Mouse (Mus musculus): ENCODE results near the gene Itga7.

The Itga7 gene

DNA sequence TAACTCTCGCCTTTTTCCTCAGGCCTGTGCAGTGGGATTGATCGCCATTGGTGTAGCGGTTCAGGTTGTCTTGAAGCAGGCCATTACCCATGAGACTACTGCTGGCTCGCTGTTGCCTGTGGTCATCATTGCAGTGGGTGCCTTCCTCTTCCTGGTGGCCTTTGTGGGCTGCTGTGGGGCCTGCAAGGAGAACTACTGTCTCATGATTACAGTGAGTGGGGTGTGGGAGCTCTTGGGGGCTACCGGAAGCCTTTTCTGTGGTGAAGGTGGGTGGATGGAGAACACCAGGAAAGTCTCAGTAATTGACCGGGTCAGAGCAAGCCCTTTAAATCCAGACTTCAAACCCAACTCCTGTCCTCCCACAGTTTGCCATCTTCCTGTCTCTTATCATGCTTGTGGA is 22.2 kb upstream of the Itga7 start:
- WGBS: 80% methylated on average over 6 of the region's 6 CpGs

DNA sequence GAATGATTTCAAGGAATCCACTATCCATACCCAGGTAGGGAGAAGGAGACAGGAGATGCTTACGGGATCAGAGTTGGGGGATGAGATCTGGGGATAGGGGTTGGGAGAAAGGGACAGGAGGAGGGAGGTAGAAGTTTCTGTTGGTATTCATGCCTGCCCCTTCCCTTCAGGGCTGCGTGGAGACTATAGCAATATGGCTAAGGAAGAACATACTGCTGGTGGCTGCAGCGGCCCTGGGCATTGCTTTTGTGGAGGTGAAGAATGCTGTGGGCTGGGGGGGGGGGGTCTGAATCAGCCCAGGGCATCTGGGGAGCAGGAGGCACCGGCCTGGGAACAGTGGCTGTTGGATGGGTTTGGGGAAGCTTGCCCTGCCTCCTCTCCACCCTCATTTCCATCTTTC is 21.4 kb upstream of the Itga7 start:
- 69% methylated on average over 4 of the region's 4 CpGs for WGBS

DNA sequence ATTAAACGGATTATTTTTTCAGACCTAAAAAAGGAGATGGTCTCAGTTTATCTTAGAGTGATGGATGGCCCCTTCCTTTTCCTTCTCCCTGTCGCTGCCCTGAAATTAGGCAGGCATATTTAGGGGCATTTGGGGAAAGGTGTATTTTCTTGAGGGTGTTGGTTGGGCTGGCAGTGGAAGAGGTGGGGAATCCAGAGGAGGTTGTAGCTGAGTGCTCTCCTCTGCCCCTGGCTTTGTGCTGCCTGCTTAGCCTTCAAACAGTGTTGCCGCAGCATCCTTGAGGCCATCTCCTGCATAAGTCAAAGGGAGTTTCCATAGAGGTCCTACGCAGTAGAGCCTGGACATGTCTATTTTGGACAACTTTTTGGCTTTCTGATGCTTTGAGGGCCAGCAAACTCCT is 20.8 kb upstream of the Itga7 start:
- WGBS: 76% methylated on average over 4 of the region's 4 CpGs

DNA sequence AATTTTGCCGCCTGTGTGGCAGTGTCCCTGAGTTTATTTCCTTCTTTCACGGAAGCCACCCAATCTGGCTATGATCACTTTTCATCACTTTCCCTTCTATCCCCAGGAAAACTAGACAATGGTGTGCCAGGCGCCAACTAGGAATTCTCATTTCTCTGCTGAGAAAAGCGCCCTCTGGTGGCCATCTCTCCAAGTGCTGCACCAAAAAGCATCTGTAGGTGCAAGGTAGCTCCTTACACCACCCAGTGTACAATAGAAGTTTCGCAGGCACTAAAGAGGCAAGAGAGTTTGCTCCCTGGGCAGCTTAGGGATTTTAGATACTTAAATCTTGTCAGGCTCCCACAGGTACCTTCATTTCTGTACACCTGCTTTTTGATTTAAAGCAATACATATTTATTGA is 20.4 kb upstream of the Itga7 start:
- WGBS: 9% methylated on average over 5 of the region's 5 CpGs

DNA sequence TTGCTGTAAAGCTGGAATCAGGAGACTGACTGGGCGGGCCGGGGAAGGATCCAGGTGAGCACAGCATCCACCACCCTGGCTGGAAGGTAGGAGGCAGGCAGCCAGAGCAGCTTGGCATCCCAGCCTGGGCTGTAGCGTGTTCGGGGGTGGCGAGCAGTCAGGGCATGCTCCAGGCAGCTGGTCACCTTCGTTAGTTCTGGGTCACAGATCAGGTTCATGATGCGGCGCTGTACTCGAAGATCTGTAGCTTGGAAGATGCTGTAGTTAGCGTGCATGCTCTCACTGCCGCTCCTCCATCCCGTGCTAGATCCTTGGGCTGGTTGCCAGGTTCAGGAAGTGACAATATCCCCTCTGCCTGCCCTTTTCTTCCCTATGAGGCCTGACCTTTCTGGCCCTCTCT is 19.9 kb upstream of the Itga7 start:
- WGBS: 77% methylated on average over 12 of the region's 12 CpGs

- 91% methylated on average over 2 of the region's 2 CpGs for WGBS
Observed at GRCm38 (mm10) chr10:128915550-128915949, 18.1 kb upstream of the Itga7 start.

DNA sequence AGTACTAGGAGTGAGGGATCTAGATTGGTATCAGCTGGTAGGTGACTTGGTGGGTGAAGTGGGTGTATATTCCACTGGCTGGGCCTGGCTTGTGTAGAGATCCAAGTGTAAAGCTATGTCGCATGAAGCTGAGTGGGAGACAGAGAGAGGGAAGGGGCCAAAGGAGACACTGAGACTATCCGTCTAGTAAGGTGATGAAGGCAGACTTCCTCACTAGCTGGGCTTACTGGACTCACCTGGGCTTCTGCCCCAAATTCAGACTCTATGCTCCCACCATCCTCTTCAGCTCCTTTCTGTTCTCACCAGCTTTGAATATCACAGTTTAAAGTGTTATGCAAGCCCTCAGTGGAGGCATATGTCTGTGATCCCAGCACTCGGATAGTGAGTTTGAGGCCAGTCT is 17.0 kb upstream of the Itga7 start:
- WGBS: 80% methylated on average over 3 of the region's 3 CpGs

DNA sequence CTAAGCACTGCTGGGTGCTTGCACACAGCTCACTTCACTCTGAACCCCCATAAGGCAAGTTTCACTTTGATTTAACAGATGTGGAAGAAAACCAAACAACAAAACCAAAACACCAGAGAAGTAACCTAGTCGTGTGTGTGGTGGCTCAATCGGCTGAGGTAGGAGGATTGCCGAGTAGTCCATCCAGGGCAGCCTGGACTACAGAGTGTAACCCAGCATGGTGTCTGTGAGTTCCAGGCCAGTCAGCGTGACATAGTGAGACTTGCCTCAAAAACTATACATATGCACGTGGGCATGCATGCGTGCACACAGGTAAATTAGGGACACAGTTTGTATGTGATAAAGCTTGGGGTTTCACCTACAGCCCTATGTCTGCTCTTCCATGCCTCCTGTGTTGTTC is 16.2 kb upstream of the Itga7 start:
- WGBS: 88% methylated on average over 6 of the region's 6 CpGs

DNA sequence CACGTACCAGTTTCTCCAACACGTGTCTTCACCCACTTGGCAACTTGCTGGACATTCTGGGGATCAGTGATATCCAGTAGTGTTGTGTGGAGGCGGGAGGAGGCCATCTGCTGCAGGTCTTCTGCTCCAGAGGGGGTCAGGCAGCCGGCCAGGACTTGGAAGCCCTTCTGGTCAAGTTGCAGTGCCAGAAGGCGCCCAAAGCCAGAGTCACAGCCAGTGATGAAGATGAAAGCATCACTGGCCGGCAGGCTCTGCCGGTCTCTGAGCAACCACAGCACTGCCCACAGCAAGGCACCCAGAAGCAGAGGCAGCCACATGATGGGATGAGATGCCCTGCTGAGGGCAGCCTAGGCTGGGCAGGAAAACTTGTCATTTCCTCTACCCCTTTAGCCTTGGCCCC is 15.4 kb upstream of the Itga7 start:
- WGBS: 44% methylated on average over 7 of the region's 7 CpGs

DNA sequence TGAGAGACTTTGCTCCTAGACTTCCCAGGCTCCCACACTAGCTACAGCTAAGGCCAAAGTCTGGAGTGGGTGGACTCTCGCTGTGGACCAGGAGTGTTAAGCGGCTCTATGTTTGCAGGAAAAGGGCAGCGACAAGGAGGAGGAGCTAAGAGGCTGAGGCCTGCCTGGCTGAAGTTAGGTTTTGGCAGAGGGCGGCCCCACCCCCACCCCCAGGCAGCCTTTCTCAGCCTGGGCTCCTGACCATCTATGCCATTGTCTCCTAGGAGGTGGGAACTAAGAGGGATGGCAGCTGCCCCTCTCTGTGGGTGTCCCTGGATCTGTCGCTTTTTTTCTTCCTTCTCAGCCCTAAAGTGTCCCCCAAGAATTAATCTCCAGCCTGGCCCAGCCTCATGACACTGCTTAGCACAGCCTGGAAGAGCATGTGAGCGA is 14.4 kb upstream of the Itga7 start:
- WGBS: 31% methylated on average over 6 of the region's 6 CpGs

DNA sequence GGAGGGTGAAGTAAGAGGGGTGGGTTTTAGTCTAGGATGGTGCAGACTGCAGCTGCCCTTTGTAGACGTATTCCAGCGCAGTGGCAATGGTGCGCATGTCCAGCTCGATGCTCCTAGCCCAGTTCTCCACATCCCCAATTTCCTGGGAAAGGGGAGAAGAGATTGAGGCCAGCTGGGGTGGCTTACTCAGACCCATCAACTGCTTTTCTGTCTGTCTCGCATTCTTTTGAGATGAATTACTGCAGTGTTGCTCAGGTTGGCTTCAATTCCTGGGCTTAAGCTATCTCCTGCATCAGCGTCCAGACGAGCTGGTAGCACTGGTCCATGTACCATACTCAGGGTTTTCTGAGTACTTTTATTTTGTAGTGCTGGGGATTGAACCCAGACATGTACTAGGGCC is 13.7 kb upstream of the Itga7 start:
- WGBS: 83% methylated on average over 7 of the region's 7 CpGs

- WGBS: 73% methylated on average over 3 of the region's 3 CpGs
Observed at GRCm38 (mm10) chr10:128920736-128921161, 12.9 kb upstream of the Itga7 start.

DNA sequence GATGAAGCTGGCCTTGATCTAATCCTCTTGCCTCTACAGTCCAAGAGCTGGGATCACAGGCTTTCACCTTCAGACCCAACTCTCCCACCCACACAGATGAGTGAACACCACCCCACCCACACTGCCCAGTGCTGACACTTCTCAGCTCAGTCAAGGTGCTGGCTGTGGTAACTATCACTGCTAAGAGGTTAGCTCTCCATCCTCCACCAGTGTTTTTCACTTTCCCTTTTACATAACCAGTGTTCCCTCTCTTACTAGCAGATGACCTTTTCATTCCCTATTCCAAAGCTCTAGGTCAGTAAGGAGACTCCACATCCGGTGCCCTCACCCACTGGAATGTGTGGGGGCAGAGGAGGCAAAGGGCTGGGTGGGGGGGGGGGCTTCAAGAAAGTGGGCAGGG is 12.4 kb upstream of the Itga7 start:
- 71% methylated on average over 1 of the region's 1 CpGs for WGBS

- 45% methylated on average over 16 of the region's 16 CpGs for WGBS
Observed at GRCm38 (mm10) chr10:128921883-128922821, 11.5 kb upstream of the Itga7 start.

- WGBS: 17% methylated on average over 1 of the region's 1 CpGs
Observed at GRCm38 (mm10) chr10:128922822-128923012, 10.9 kb upstream of the Itga7 start, which contains the start of gene Rdh5. Gene Rdh5, minus strand, starts transcription at chr10:128922888.

DNA sequence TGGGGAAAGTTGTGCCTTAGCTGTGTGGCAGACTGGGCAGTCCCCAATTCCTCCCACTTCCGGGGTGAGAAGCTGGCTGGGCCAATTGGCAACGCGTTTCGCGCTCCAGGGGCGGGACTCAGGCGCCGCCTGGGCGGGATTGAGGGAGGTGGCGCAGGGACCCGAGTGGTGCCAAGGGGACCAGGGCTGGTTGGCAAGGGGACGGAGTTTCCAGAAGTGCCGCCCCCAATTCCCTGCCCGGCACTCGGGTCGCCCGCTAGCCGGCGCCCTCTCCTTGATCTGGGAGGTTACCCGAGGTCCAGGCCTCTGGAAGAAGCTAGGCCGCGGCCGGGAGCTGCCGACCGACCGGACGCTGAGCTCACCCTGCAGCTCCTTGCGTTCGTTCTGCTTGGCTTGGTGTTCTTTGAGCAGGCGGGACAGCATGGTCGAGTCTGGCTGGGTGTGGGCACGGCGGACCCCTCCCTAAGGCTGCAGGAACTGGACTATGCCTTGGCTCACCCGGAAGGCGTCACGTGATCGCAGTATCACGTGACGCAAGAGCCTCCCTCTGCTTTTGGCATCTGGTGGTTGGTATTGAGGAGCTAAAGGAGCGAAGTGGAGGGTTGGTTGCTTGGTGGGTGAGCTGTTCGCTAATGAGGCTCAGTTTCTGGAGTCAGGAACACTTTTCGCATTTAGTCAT is 10.5 kb upstream of the Itga7 start:
- WGBS: under 1% methylated on average over 42 of the region's 42 CpGs

- WGBS: 37% methylated on average over 9 of the region's 9 CpGs
Observed at GRCm38 (mm10) chr10:128923935-128924334, 9.7 kb upstream of the Itga7 start, which contains the start of gene Bloc1s1. Gene Bloc1s1, minus strand, starts transcription at chr10:128924035.

GRCm38 (mm10) chr10:128928356-128928755 is 5.3 kb upstream of the Itga7 start:
- WGBS: 43% methylated on average over 4 of the region's 4 CpGs

DNA sequence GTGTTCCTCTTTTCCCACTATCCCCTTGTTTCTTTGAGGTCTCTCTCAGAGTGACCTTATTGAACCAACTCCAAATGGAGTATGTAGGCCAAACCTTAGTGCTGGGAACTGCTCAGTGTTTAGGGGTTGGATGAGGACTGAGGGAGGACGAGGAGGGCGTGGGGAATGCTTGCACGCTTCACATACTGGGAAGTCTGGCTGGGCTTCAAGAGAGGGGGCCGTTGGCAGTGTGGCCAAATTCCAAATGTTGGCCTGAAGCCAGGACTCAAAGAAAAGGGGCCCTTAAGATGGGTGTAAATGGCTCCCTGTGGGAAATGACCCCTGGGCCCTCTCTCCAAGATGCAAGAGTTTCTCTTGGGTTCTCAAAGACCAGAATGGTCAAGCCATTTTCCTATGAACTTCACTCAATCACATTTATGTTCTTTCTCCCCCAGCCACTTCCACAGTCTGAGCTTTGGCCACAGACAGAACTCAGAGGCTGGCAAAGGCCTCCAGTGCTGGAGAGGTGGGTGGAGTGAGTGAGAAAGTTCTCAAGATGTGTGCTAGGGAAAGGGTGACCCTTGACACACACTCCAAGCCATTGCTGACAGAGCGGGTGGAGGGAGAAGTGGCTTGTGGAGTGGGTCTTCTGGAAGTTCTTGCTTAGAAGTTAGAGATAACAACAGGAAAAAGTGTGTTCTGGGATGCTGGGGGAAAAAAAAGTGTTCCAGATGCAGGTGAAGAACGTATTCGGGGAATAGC is 3.8 kb upstream of the Itga7 start:
- 65% methylated on average over 7 of the region's 7 CpGs for WGBS

DNA sequence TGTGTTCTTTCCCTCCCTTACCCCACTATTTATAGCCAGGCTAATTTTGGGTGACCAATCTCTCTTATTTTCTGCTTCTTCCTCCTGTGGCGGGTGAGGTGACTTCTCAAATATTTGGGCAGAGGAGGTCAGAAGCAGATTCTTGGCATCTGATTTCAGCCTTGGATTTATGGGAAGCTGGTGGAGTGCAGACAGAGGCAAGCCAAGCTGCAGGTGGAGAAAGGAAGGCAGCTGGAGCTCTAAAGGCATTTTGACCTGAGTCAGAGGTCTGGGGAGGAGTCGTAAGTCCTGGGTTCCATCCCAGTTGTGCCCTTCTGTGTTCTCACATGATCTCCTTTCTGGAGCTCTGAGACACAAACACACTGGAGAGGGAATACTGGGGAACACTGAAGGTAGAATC is 2.2 kb upstream of the Itga7 start:
- WGBS: 67% methylated on average over 2 of the region's 2 CpGs

DNA sequence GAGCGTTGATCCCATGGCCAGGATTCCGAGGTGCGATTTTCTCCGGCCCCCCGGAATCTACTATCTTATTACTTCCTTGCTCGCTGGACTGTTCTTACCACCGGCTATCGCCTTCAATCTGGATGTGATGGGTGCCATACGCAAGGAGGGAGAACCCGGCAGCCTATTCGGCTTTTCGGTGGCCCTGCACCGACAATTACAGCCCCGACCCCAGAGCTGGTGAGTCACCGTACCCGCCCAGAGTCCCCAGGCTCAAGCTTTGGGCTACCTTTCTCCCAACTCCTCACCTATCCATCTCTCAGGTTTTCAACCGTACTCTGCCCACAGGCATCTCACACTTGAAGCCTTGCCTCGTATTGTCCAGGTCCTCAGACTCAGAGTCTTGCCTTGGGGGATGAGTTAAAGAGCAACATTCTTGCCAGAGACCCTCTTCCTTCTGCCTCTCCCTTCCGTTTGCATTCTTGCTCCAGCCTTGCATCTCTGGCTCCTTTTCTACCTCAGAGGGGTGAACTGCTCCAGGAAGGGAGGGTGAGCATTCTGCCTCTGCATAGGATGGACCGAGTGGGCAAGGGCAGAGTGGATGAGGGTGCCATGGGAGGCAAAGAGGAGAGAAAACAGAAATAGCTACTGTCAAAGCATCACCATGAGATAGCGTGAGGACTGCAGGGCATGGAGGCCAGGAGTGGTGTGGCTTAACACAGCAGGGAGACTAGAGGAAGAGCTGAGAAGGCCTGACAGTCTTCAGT is 531 bp downstream of the Itga7 start:
- WGBS: 8% methylated on average over 21 of the region's 21 CpGs

Data from cerebral cortex, adult 2 months (tissue).